Mouse (Mus musculus) liver, postnatal 0 days (tissue): ENCODE results near the gene Adprhl2. TPM values are rescaled to one million over a fixed set of nuclear protein-coding genes. Genes with fewer than 3 reads are reported as not detected.
A peak's percentile ranks its signal among the peaks of the same experiment; 100 is the strongest.

Source experiments
- ATAC-seq: fragments of 200-750 bp; cut with Nextera tagmentation; 2 replicates; pipeline ENCODE4 v1.8.0; 2017; ENCODE audit warnings: mild to moderate bottlenecking, moderate library complexity
- DNase-seq: peaks from one replicate; pipeline ENCODE4 v3.0.0-alpha.2; 2016
- H3K27ac ChIP-seq: fragments of 300-500 bp; sonication (generic); 2 replicates; pipeline ENCODE4 v1.5.1; 2014; ENCODE audit warnings: antibody characterized with exemption, moderate library complexity, mild to moderate bottlenecking, low read depth
- H3K27me3 ChIP-seq: fragments of 300-500 bp; sonication (generic); 2 replicates; pipeline ENCODE4 v1.6.1; 2014; ENCODE audit warnings: low read length, control low read depth, mixed read lengths; ENCODE audit not compliant: insufficient read depth
- H3K36me3 ChIP-seq: fragments of 300-500 bp; sonication (generic); replicated peaks from 2 replicates; pipeline ENCODE4 v1.6.1; 2014; ENCODE audit warnings: mild to moderate bottlenecking, control low read depth, low read length, moderate library complexity, mixed read lengths; ENCODE audit not compliant: insufficient read depth
- H3K4me1 ChIP-seq: fragments of 300-500 bp; sonication (generic); 2 replicates; pipeline ENCODE4 v1.6.1; 2014; ENCODE audit warnings: antibody characterized with exemption, mild to moderate bottlenecking, control low read depth; ENCODE audit not compliant: insufficient read depth
- H3K4me2 ChIP-seq: fragments of 300-500 bp; sonication (generic); 2 replicates; pipeline ENCODE4 v1.6.1; 2014; ENCODE audit warnings: low read depth, mild to moderate bottlenecking, low read length, moderate library complexity, mixed read lengths
- H3K4me3 ChIP-seq: fragments of 300-500 bp; sonication (generic); 2 replicates; pipeline ENCODE4 v1.5.1; 2014; ENCODE audit warnings: low read depth, low read length
- H3K9ac ChIP-seq: fragments of 300-500 bp; sonication (generic); replicated peaks from 2 replicates; pipeline ENCODE4 v1.6.1; 2014; ENCODE audit warnings: mild to moderate bottlenecking, moderate library complexity
- H3K9me3 ChIP-seq: fragments of 300-500 bp; sonication (generic); 2 replicates; pipeline ENCODE4 v1.6.1; 2016; ENCODE audit warnings: mild to moderate bottlenecking, control low read depth, low read length, mixed read lengths
- CTCF ChIP-seq: sonication (generic); IDR thresholded peaks from 2 replicates; pipeline ENCODE4 v1.5.1; 2016; ENCODE audit warnings: antibody characterized with exemption, low read depth
- EP300 ChIP-seq: IDR thresholded peaks from 2 replicates; pipeline ENCODE4 v1.6.1; 2016; ENCODE audit warnings: antibody characterized with exemption, low read depth, mild to moderate bottlenecking
- WGBS: fragments of 180-500 bp; shearing (Covaris S2); extraction: QIAGEN DNeasy Blood & Tissue Kit; methylation state at CpG from one replicate; pipeline ENCODE4 v1.1.7; 2014; ENCODE audit not compliant: insufficient replicate concordance; 5-methylcytosine and 5-hydroxymethylcytosine counted together
- polyA plus RNA-seq: library from polyadenylated mRNA; unstranded; fragments of >200 nt; fragmentation: Nextera tagmentation; extraction: Ambion mirVana; gene quantifications from 2 replicates; pipeline ENCODE4 v1.2.1, GENCODE M21; 2015

Gene Adprhl2
- polyA plus RNA-seq, 1 experiment from 2014 or later, result 31.9 TPM

- no peak for DNase-seq
- peaks cover 38% of the 10 kb centered on the region for H3K27me3 ChIP-seq
- WGBS, result 64% methylated on average over 4 of the region's 4 CpGs
- no peak overlapping the region for H3K9ac ChIP-seq
- no peaks in the 10 kb centered on the region for H3K36me3 ChIP-seq
- TF ChIP-seq CTCF (peak; percentile 49), EP300 (no peak)
- H3K9me3 ChIP-seq, result peaks cover 5% of the 10 kb centered on the region; the same call in 1 of the 2 replicates
- peaks cover 8% of the 10 kb centered on the region for H3K4me1 ChIP-seq
- ATAC-seq, result no peak
- H3K4me2 ChIP-seq, result no peak overlapping the region
- H3K4me3 ChIP-seq, result no peak overlapping the region
- no peak overlapping the region for H3K27ac ChIP-seq
Measured at GRCm38 (mm10) chr4:126303877-126304276, 17.6 kb downstream of the Adprhl2 start.

DNA sequence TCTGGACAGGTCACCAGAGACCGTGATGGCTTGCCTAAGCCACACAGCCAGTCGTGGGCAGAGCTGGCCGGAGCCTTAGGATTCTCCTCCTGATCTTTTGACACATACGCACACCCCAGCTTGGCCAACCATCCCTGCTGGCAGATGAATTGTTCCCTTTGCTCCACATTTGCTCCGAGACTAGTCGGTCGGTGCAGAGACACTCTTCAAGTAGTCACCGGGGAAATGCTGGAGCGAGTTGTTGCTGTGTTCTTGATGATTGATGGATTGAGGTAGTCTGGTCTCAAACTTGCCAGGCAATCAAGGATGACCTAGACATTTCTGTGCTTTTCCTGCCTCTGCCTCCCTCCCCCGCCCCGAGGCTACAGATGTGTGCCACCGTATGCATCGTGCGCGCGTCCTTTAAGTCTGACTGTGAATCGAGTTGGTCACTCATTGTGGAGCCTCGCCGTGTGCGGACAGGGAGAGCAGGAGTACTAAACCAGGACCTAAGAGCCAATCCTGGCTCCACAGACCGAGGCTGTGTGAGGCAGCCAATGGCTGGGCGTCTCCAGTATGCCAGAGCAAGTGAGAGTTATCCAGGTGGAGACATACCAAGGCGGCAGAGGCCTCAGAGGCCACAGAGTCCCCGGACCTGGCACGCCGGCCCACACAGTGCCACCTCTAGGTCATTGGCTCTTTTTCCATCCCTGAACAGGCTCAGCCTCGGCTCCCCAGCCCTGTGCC, 19.8 kb downstream of the Adprhl2 start:
- TF ChIP-seq EP300 (no peak), CTCF (no peak)
- H3K4me3 ChIP-seq, result peak overlapping the region; percentile 30
- DNase-seq, result no peak

GRCm38 (mm10) chr4:126300916-126301583, 20.5 kb downstream of the Adprhl2 start:
- peaks cover 4% of the 10 kb centered on the region; the same call in 1 of the 2 replicates for H3K9me3 ChIP-seq
- DNase-seq, result no peak
- 2% methylated on average over 45 of the region's 50 CpGs for WGBS
- TF ChIP-seq CTCF, result no peak
- TF ChIP-seq EP300, result no peak
- peaks cover 55% of the 10 kb centered on the region for H3K27me3 ChIP-seq
- H3K36me3 ChIP-seq, result no peaks in the 10 kb centered on the region
- H3K4me3 ChIP-seq, result peak overlapping the region; percentile 30
- H3K4me1 ChIP-seq, result peaks cover 16% of the 10 kb centered on the region
- peak overlapping the region; percentile 55 for H3K4me2 ChIP-seq
- no peak overlapping the region for H3K9ac ChIP-seq
- no peak for ATAC-seq
- no peak overlapping the region for H3K27ac ChIP-seq

More for the DNA sequence above, 19.8 kb downstream of the Adprhl2 start:
- whole genome bisulfite sequencing, result 14% methylated on average over 27 of the region's 27 CpGs
- no peak overlapping the region for H3K27ac ChIP-seq
- H3K9me3 ChIP-seq, result peaks cover 5% of the 10 kb centered on the region; the same call in 1 of the 2 replicates
- H3K4me2 ChIP-seq, result peak overlapping the region; percentile 55
- peaks cover 48% of the 10 kb centered on the region for H3K27me3 ChIP-seq
- H3K9ac ChIP-seq, result no peak overlapping the region
- H3K36me3 ChIP-seq, result no peaks in the 10 kb centered on the region
- H3K4me1 ChIP-seq, result peaks cover 13% of the 10 kb centered on the region
- no peak for ATAC-seq

- peak; percentile 33; the same call in 1 of the 2 replicates for ATAC-seq
- Histone ChIP-seq H3K27me3 (peaks cover 42% of the 10 kb centered on the region), H3K27ac (no peak overlapping the region), H3K9me3 (no peaks in the 10 kb centered on the region), H3K4me2 (peak overlapping the region; percentile 59), H3K9ac (no peak overlapping the region; the same call in 1 of the 2 replicates), H3K36me3 (no peaks in the 10 kb centered on the region), H3K4me3 (peak overlapping the region; percentile 32), H3K4me1 (peaks cover 16% of the 10 kb centered on the region)
- DNase-seq, result peak; percentile 42
- TF ChIP-seq EP300 (no peak), CTCF (peak; percentile 3; the same call in 1 of the 2 replicates)
- WGBS, result under 1% methylated on average over 34 of the region's 34 CpGs
Measured at GRCm38 (mm10) chr4:126296617-126297101, 24.8 kb downstream of the Adprhl2 start.

GRCm38 (mm10) chr4:126295937-126296336, 25.6 kb downstream of the Adprhl2 start:
- Histone ChIP-seq H3K27ac (no peak overlapping the region), H3K36me3 (no peaks in the 10 kb centered on the region), H3K4me3 (no peak overlapping the region), H3K27me3 (peaks cover 35% of the 10 kb centered on the region), H3K9ac (no peak overlapping the region), H3K9me3 (no peaks in the 10 kb centered on the region), H3K4me2 (no peak overlapping the region), H3K4me1 (peaks cover 9% of the 10 kb centered on the region)
- WGBS, result 43% methylated on average over 4 of the region's 4 CpGs
- TF ChIP-seq EP300 (no peak), CTCF (no peak)
- no peak for ATAC-seq
- no peak for DNase-seq

- H3K9me3 ChIP-seq, result no peaks in the 10 kb centered on the region
- H3K4me1 ChIP-seq, result peaks cover 8% of the 10 kb centered on the region
- no peak for DNase-seq
- no peaks in the 10 kb centered on the region for H3K36me3 ChIP-seq
- peaks cover 27% of the 10 kb centered on the region for H3K27me3 ChIP-seq
- no peak overlapping the region for H3K9ac ChIP-seq
- WGBS, result 50% methylated on average over 6 of the region's 6 CpGs
- no peak overlapping the region for H3K4me2 ChIP-seq
- no peak for ATAC-seq
- no peak for TF ChIP-seq CTCF
- no peak for TF ChIP-seq EP300
- no peak overlapping the region for H3K27ac ChIP-seq
- no peak overlapping the region for H3K4me3 ChIP-seq
Measured at GRCm38 (mm10) chr4:126295152-126295551, 26.4 kb downstream of the Adprhl2 start.
